Mouse (Mus musculus) testis, adult 2 months (tissue): ENCODE data around the gene Arhgap29. TPM values are rescaled to one million over a fixed set of nuclear protein-coding genes. Genes with fewer than 3 reads are reported as not detected.

Source experiments
- H3K27ac ChIP-seq: fragments of 200-500 bp; 2 replicates; pipeline ENCODE4 v1.5.1; 2012; ENCODE audit warnings: low read depth, low read length; ENCODE audit not compliant: control insufficient read depth, insufficient read depth
- H3K27me3 ChIP-seq: fragments of 200-500 bp; 2 replicates; pipeline ENCODE4 v1.6.1; 2012; ENCODE audit warnings: mild to moderate bottlenecking, low read length, moderate library complexity; ENCODE audit not compliant: control insufficient read depth, insufficient read depth
- H3K36me3 ChIP-seq: fragments of 200-500 bp; 2 replicates; pipeline ENCODE4 v1.6.1; 2012; ENCODE audit warnings: mild to moderate bottlenecking, low read length; ENCODE audit not compliant: control insufficient read depth, insufficient read depth
- H3K4me1 ChIP-seq: fragments of 200-500 bp; 2 replicates; pipeline ENCODE4 v1.6.1; 2012; ENCODE audit warnings: low read length; ENCODE audit not compliant: control insufficient read depth, insufficient read depth
- H3K4me3 ChIP-seq: fragments of 200-500 bp; 2 replicates; pipeline ENCODE4 v1.5.1; 2012; ENCODE audit warnings: low read depth, mild to moderate bottlenecking, low read length, moderate library complexity, mixed read lengths; ENCODE audit not compliant: control insufficient read depth
- CTCF ChIP-seq: fragments of 200-500 bp; IDR thresholded peaks from 2 replicates; pipeline ENCODE4 v1.5.1; 2012; ENCODE audit warnings: low read depth, mild to moderate bottlenecking, inconsistent platforms, low read length, moderate library complexity; ENCODE audit not compliant: control insufficient read depth, insufficient read depth, insufficient replicate concordance
- POLR2A ChIP-seq: fragments of 200-500 bp; IDR thresholded peaks from 2 replicates; pipeline ENCODE4 v1.6.1; 2012; ENCODE audit warnings: low read depth, mild to moderate bottlenecking, inconsistent platforms, low read length, moderate library complexity; ENCODE audit not compliant: control insufficient read depth
- polyA plus RNA-seq: library from polyadenylated mRNA; depleted of rRNA; stranded (reverse); fragments of >200 nt; gene quantifications from 2 replicates; pipeline ENCODE4 v1.2.3, GENCODE M21; 2012; rRNA removed

The Arhgap29 gene
- polyA plus RNA-seq = 72.9 and 78.3 TPM in 2 replicates

DNA sequence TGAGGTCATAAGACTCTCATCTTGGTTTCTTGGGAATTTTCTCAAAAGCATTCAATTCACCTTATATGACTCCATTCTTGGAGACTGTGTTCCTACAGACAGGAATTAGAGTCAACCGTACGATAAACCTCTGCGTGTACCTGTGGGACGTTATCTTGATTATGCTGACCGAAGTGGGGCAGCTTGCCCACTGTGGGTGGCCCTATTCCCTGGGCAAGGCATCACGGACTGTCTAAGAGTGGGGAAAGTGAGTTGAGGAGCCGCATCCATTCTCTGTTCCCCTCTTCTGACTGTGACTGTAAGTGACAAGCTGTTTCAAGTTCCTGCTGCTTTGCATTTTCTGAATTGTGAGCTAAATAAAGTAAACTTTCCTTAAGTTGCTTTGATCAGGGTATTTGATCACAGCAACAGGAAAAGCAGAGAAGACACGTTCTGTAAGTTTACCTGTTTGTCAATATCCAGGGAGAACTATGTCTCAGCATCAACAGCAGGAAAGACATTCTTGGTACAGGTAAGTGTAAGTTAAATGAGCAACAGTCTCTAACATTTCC lies at the start of gene Arhgap29:
Gene Arhgap29 (plus strand): TSS at position 501 of the 551 bp plus-strand sequence.
- Histone ChIP-seq H3K4me3 (peak within 1 kb of the TSS; percentile 99), H3K36me3 (peaks cover 1% of the 10 kb centered on the region; the same call in 1 of the 2 replicates), H3K4me1 (no peaks in the 10 kb centered on the region; the same call in 1 of the 2 replicates), H3K27me3 (no peaks in the 10 kb centered on the region), H3K27ac (peak within 1 kb of the TSS; percentile 97)
- no peak for TF ChIP-seq POLR2A
- TF ChIP-seq CTCF = no peak

DNA sequence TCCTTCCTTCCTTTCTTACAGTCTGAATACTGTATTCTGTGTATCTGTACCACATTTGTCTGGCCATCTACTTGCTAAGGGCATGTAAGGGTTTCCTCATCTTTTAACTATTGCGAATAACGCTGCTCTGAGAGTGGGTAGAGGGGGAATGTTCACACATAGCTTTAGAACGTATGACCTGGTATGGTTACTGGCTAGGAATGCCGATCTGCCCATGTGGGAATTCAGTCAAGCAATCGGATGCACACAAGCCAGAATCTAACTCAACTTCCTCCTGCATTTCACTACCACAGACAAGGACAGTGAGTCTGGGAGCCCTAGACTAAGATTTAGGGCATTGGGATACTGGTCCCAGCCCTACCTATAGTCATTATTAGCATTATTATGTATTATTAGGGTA lies 49.6 kb upstream of the Arhgap29 start:
- Histone ChIP-seq H3K27ac (no peak overlapping the region), H3K4me3 (no peak overlapping the region), H3K27me3 (no peaks in the 10 kb centered on the region), H3K36me3 (no peaks in the 10 kb centered on the region), H3K4me1 (no peaks in the 10 kb centered on the region)
- TF ChIP-seq CTCF (no peak), POLR2A (no peak)

DNA sequence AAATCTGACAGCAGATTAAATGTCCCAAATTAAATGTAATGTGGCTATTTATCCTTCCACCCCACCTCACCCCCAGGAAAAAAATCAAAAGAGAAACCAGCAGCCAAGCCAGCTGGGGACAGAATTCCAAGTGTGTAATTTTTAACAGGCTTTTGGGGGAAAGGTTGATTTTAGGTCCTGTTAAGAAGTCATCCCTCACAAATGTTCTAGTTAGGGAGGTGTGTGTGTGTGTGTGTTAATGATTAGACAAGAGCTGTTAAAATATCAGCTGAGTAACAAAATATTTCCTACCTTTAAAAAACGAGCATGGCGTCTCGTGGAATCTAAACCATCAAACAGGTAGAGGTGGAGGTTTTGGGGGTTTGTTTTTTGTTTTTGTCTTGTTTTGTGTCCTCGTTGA lies 49.1 kb upstream of the Arhgap29 start:
- no peak for TF ChIP-seq POLR2A
- no peak for TF ChIP-seq CTCF
- Histone ChIP-seq H3K27me3 (no peaks in the 10 kb centered on the region), H3K27ac (no peak overlapping the region), H3K4me3 (no peak overlapping the region), H3K36me3 (no peaks in the 10 kb centered on the region), H3K4me1 (no peaks in the 10 kb centered on the region)

DNA sequence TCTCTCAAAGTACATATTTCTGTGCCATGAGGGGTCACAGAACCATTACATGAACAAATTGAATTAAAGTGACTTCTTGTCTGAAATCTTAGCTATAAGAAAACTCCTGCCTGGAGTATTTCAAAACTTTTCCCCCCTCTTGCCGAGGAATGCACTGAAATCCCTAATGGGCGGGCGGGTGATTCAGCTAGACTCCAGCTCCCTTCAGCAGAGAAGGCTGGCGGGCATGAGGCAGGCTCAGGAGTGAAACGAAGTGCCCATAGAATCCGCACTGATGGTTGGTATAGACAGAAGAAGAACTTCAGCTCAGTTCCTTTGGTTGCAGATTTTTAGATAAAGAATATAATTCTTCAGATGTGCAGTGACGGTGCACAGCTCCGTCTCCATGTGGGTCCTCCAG lies 48.6 kb upstream of the Arhgap29 start:
- no peaks in the 10 kb centered on the region for H3K36me3 ChIP-seq
- no peaks in the 10 kb centered on the region for H3K4me1 ChIP-seq
- H3K27me3 ChIP-seq = no peaks in the 10 kb centered on the region
- TF ChIP-seq CTCF (no peak), POLR2A (no peak)
- H3K4me3 ChIP-seq = no peak overlapping the region
- no peak overlapping the region for H3K27ac ChIP-seq

DNA sequence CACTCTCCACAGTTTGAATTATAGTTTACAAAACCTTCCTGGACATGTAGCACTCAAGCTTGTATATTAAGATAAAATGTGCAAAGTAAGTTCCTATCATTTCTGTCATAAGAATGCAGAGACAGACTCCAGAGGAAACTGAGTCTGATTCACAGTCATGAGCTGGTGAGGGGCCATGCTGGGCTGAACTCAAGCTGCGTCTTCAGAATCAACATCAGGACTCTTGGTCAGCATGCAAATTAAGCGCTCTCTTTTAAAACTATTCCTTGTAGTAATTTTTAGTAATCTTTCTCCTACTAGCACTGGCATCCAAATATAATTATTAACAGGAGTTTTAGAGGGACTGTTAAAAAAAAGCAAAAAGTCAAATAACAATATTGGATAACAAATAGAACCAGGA lies 47.9 kb upstream of the Arhgap29 start:
- Histone ChIP-seq H3K27ac (no peak overlapping the region), H3K36me3 (no peaks in the 10 kb centered on the region), H3K27me3 (no peaks in the 10 kb centered on the region), H3K4me1 (no peaks in the 10 kb centered on the region), H3K4me3 (no peak overlapping the region)
- TF ChIP-seq POLR2A = no peak

DNA sequence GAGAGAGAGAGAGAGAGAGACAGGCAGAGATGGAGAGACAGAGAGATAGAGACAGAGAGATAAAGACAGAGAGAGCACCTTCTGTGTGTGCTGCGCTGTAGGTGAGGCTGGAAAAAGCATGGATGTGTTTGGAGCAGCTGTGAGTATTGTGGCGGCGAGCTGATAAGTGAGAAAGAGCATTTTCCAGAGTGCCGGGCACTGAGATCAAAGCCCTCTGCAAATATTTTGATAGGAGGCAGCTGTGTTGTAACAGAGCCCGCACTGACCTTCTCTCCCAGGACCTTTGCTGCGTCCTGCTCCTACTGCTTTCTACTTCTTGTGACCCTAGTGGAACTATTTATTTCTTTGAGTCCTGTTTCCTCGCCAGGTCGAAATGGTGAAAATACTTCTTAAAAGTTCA lies 45.7 kb upstream of the Arhgap29 start:
- Histone ChIP-seq H3K36me3 (no peaks in the 10 kb centered on the region), H3K4me3 (no peak overlapping the region), H3K27ac (no peak overlapping the region), H3K27me3 (no peaks in the 10 kb centered on the region), H3K4me1 (no peaks in the 10 kb centered on the region)
- no peak for TF ChIP-seq POLR2A
- no peak for TF ChIP-seq CTCF

DNA sequence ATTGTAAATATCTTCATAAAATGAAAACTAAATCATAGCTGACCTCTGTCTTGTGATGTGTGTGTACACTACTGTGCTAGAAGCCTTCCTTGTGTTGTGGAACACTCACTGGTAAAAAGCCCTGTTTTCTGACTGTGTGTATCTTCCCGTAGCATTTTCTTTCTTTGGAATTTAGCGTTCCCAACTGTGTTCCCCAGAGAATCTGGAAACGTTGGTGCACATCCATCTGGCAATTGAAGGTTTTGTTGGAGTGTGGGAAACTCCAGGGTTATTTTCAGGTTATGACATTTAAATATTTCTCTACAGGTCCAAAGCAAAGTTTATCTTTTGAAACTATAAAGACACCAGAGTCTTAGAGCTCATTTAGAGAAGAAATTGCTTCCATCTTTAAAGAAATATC lies 43.2 kb upstream of the Arhgap29 start:
- Histone ChIP-seq H3K4me1 (no peaks in the 10 kb centered on the region), H3K27me3 (no peaks in the 10 kb centered on the region), H3K27ac (no peak overlapping the region), H3K4me3 (no peak overlapping the region), H3K36me3 (no peaks in the 10 kb centered on the region)
- TF ChIP-seq CTCF (no peak), POLR2A (no peak)

DNA sequence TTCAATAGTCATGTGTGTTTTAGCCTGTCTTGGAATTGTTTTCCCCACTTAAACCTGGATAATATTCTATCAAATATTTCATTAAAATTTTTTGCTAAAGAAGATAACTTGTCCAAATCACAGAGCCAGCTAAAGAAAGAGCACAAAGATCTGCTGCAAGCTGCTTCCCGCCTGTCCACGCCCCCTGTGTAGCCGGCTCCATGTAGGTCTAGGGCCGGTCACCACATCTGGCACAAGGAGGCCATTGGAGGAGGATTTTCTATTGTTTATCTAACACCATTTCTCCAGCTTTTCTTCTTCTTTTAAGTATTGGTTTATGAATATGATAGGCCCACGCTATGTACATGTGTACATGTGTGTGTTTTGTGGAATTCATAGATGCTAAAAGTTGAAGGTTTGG lies 38.9 kb upstream of the Arhgap29 start:
- Histone ChIP-seq H3K27ac (no peak overlapping the region), H3K4me1 (no peaks in the 10 kb centered on the region), H3K36me3 (no peaks in the 10 kb centered on the region), H3K27me3 (no peaks in the 10 kb centered on the region), H3K4me3 (no peak overlapping the region)
- TF ChIP-seq POLR2A = no peak
- TF ChIP-seq CTCF = no peak
